Mouse (Mus musculus): ENCODE data around the gene Lima1.

GRCm38 (mm10) chr15:99801885-99802572, 73.2 kb downstream of the Lima1 start:
- TF ChIP-seq CTCF (IDR thresholded peaks at IDR 0.05; ENCODE audit: borderline replicate concordance, extremely low read depth, insufficient read depth, insufficient read length) (no peak), POLR2A (IDR thresholded peaks at IDR 0.05; ENCODE audit: borderline replicate concordance, extremely low read depth, insufficient read depth, insufficient read length, poor library complexity, severe bottlenecking) (no peak)

Data from brain, embryonic 14.5 days (tissue).